Mouse (Mus musculus) G1E-ER4 (cell line): ENCODE results near the gene BC061212. TPM values are rescaled to one million over a fixed set of nuclear protein-coding genes. Genes with fewer than 3 reads are reported as not detected.
"Not testable (repeated sequence)": the region's sequence is repeated elsewhere in the genome, so short reads cannot be mapped to it uniquely, and the experiment has no call there.

ENCODE experiments used
- GATA1 ChIP-seq: IDR thresholded peaks from one replicate; pipeline ENCODE4 v1.8.0; 2012; ENCODE audit warnings: low read length, inconsistent platforms
- polyA plus RNA-seq: library from polyadenylated mRNA; stranded (reverse); fragments of >175 nt; gene quantifications from 2 replicates; pipeline ENCODE4 v1.2.3, GENCODE M21; 2012

BC061212 gene
- not detected in 2 replicates for polyA plus RNA-seq

- not testable (repeated sequence) for TF ChIP-seq GATA1
These were observed at the start of gene BC061212 for GRCm38 (mm10) chr5:94070445-94070844. Gene BC061212 (minus strand): TSS chr5:94070545.

- TF ChIP-seq GATA1 = not testable (repeated sequence)
These were observed 5.7 kb upstream of the BC061212 start, which contains the start of gene Gm6351 for GRCm38 (mm10) chr5:94076085-94076484. Gene Gm6351 (plus strand): TSS chr5:94076385.

Other genes starting within 250 kb of the BC061212 start
- not detected in 2 replicates for gene Gm7792, start 226.8 kb downstream of the BC061212 start, polyA plus RNA-seq
- not detected in 2 replicates for gene Gm16429, start 141.5 kb downstream of the BC061212 start, polyA plus RNA-seq
- not detected in 2 replicates for gene Gm6351, start 5.8 kb upstream of the BC061212 start, polyA plus RNA-seq
- not detected in 2 replicates for gene Gm3106, start 147.5 kb upstream of the BC061212 start, polyA plus RNA-seq
- gene A430089I19Rik, start 236.3 kb upstream of the BC061212 start, polyA plus RNA-seq = not detected in 2 replicates
- gene Gm6502, start 243.9 kb upstream of the BC061212 start, polyA plus RNA-seq = not detected in 2 replicates